Mouse (Mus musculus) naive thymus-derived CD4-positive, alpha-beta T cell, adult 2 months (primary cell): ENCODE data around the gene Wdr83.
A peak's percentile ranks its signal among the peaks of the same experiment; 100 is the strongest.
"Not testable (repeated sequence)": the region's sequence is repeated elsewhere in the genome, so short reads cannot be mapped to it uniquely, and the experiment has no call there.

Source experiments
- DNase-seq: peaks from one replicate; pipeline ENCODE4 v3.0.0-alpha.2; 2011; ENCODE audit warnings: low read depth

The Wdr83 gene

DNA sequence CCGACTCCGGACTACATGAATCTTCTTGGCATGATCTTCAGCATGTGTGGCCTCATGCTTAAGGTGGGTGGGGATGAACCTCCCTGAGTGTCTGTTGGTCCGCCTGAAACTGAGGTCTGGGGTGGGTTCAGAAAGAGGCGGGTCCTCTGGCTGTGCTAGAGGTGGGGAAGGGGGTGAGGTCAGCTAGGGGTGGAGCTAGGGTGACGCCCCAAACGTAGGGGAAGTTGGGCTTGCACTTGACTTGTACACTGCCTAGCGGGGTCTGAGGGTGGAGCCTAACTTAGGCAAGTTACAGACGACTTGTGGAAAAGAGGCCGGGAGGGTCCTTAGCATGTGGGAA is at the start of gene Wdr83:
Gene Wdr83, minus strand, starts transcription at position 91 of the 340 bp plus-strand sequence.
- DNase-seq = no peak

DNA sequence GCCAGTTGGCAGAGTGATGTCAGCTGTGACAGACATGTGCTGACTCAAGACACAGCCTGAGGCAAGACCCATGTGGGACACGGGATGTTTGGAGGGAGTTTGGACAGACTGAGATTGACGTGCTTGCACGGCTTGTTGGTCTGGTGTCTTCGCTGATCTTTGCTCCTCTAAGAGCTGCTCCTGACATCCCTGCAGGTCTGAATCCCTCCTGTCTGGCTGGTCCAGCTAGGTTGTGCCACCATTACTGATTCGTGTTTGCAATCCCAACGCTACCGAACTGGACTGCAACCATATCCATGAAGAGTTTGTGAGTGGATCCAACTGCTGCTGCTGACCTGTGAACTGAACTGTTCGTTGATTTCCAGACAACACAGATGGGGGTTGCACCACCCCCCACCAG is 42.6 kb upstream of the Wdr83 start:
- no peak for DNase-seq

DNA sequence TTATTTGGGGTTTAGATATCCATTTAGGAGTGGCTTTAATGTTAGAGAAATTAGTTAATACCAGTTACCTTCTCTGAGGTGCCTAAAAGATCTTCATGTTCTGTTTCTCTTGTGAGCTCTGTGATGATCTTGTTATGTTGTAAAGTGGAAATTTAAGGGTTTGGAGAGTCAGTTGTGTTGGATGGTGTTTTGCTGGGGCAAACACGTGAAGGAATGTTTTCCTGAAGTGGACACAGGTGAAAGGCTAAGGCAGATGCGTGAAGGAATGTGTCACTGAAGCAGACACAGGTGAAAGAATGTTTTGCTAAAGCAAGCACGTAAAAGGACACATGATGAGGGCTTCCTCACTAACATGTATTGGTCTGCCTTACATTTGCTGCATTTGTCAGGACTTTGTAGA is 41.9 kb upstream of the Wdr83 start, which contains the start of gene Zfp791:
Gene Zfp791, minus strand, starts transcription at position 101 of the 400 bp plus-strand sequence.
- DNase-seq = no peak

DNA sequence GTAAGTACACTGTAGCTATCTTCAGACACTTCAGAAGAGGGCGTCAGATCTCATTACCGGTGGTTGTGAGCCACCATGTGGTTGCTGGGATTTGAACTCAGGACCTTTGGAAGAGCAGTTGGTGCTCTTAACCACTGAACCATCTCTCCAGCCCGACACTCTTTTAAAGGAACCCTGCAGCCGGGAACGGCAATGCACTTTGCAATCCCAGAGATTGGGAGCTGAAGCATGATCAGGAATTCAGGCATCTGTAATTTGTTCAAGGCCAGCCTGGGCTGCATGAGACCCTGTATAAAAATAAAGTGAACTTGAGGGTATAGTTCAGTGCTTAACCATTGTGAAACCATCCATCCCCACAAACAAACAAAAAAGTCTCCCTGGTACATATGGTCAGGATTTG is 39.1 kb upstream of the Wdr83 start:
- not testable (repeated sequence) for DNase-seq

DNA sequence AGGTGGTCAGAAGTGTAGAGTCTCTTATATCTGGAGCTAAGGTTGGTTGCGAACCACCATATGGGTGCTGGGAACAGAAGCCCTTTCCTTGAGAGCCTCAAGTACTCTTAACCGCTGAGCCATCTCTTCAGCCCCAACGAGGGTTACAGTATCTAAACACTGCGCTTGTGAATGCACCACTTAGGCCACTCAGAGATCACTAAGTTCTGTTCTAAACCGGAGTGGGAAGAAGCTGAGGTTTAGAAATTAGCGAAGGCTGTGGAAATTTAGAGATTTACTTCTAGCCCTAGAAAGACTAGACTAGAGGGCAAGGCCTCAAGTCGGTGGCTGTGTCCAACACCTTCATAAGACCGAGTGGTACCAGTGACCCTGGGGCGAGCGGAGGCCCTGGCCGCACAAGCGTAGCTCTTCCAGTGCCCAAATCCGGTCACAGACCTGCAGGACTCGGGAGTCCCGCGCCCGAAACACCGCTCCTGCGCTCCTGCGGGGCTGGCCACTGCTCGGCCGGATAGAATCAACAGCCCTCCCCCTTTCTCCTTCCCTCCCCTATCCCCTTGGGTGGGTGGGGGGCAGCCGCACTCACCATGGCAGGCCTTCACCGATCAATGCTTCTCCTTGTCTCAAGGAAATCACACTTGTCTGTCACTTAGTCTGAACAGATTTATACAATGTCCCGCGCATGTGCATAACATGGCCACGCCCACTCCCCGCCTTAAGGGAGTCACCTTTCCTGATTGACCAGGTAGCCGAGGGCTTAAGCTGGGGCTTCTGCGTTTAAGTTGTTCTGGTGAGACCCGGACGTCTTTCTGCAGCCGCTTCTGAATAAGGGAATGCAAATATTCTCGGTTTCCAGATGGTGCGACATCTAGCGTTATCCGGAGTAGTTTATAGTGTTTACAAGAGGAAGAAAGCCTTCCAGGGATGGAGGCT is 38.2 kb upstream of the Wdr83 start:
- peak; percentile 46 for DNase-seq

DNA sequence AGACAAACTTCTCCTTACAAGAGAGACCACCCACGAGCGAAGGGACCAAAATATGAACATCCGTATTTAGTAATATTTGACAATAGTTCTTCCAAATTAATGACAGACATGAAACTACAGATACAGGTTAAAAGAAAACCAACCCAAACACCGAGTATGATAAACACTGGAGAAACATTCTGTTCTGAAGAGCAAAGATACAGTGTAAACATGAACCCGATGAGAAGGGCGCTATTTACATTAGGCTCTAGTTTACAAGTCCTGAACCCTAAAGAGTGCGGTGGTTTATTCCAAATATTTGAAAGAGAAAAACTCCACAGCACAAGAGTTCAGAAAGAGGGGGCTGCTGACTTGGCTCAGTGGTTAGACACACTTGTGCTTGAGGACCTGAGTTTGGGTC is 35.9 kb upstream of the Wdr83 start:
- no peak for DNase-seq

DNA sequence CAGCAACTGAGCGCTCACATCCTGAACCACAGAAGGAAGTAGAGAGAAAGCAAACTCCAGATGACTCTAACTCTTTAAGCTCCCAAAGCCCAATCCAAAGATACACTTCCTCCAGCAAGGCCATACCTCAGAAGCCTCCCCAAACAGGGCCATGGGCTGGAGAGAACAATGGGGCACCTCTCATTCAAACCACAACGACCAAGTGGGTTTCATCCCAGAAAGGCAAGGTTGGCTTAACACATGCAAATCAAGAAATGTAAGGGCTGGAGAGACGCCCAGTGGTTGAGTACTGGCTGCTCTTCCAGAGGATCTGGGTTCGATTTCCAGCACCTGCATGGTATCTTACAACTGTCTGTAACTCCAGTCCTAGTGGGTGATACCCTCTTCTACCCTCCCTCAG is 34.4 kb upstream of the Wdr83 start:
- DNase-seq = no peak

DNA sequence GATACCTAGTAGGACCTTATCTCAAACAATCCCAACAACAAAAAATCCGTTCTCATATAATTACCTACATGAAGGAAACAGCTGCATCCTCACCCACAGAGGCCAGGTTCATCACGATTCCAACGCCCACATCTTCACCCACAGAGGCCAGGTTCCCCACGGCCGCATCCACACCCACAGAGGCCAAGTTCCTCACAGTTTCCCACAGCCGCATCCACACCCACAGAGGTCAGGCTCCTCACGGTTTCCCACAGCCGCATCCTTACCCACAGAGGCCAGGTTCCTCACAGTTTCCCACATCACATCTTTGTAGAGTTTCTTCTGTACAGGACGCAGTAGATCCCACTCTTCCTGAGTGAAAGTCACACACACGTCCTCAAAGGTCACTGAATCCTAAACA is 32.1 kb upstream of the Wdr83 start:
- DNase-seq = no peak

DNA sequence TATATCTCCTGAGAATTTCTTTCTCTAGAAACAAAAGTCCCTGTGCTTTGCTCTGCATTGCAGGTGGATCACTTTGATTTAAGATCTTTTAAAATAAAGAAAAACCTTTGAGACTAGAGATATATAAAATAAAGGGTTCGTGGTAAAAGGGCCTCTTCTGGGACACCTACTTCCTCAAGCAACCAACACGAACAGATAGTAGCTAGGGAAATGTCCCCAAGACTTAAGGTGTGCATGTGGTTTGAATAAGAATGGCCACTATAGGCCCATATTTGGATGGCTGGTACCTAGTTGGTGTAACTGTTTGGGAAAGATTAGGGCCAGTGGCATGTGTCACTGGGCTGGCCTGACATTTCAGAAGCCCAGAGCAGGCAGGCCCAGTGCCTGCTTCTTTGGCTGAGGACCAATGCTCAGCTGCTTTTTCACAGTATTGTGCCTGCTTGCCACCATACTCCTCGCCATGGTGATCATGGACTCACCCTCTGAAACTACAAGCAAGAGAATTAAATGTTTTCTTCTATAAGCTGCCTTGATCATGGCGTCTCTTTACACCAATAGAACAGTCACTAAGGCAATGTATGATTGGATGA is 19.1 kb upstream of the Wdr83 start:
- DNase-seq = no peak

DNA sequence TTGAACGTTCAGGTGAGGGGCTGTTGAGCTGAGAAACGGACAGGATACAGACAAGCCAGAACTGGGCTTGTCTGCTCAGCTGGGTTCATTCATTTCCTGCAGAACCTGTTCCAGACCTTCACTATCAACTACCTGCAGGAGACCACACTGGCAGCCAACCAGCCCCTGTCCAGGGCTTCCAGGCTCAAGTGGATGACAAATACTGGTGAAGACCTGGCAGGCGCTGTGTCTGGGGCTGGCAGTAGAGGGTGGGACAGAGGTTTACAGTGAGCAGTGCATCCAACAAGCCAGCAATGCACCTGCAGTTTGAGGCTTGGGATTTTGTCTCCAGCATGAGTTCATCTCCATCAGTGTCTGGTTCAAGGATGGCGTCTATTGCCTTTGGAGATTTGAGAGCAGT is 15.7 kb upstream of the Wdr83 start:
- DNase-seq = no peak

DNA sequence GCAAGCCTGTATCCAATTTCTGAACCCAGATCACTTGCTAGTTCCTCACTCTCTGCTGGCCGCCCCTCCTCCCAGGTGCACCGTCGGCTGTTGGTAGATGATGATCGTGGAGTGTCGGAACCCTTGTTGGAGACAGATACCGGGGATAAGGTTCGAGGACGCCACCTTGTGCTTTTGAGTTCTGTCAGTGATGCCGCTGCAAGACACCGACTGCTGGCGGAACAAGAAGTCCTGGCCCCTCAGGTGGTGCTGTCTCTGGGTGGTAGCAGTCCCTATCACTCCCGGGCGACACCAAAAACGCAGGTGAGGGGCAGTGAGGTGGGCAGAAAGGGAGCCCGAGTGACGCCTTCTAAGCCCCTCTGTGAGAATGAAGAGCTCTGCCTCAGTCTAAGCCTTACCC is 15.1 kb upstream of the Wdr83 start:
- DNase-seq = no peak

DNA sequence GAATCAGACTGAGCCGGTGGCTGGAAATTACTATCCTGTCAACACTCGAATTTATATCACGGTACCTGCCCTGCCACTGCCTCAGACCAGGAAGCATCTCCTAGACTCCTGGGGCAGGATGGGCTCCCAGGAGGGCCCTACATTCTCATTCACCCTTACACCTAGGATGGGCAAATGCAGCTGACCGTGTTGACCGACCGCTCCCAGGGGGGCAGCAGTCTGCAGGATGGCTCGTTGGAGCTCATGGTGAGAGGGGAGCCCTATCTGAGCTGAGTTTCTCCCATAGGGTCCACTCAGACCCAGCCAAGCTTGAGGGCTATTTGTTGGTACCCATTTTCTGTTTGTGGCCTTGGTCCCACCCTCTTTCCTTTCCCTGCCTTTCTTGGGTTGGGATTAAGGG is 14.5 kb upstream of the Wdr83 start:
- DNase-seq = no peak

DNA sequence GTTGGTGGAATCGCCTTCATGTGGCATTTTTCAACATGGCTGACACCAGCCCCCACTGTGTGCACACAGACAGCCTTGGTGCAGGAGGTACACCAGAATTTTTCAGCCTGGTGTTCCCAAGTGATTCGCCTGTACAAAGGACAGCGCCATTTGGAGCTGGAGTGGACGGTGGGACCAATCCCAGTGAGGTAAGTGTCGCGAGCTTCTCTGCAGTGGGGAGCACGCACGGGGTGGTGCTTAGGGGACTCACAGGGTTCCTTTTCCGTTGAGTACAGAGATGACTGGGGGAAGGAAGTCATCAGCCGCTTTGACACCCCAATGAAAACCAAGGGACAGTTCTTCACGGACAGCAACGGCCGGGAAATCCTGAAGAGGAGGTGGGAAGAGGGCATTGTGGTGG is 13.9 kb upstream of the Wdr83 start:
- DNase-seq = no peak

DNA sequence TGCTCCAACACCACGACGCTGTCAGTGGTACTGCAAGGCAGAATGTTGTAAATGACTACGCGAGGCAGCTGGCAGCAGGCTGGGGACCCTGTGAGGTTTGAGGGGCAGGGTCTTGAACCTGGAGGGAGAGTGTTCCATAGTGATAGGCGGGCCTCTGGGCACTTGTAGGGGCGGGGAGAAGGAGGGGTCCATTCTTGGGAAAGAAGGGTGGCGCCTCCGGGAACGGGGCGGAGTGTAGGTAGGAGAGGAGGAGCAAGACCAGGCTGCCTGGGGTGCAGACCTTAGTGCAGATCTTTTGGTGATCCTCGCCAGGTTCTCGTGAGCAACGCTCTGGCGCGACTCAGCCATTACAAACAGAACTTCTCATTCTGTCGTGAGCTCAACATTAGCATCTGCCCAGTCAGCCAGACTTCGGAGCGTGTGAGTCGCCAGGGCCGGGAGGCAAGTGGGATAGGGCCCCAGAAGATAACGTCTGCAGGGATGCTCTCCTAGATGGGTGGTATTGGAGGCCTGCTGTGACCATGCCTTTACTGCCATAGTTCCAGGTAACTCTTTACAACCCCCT is 10.5 kb upstream of the Wdr83 start:
- DNase-seq = no peak

DNA sequence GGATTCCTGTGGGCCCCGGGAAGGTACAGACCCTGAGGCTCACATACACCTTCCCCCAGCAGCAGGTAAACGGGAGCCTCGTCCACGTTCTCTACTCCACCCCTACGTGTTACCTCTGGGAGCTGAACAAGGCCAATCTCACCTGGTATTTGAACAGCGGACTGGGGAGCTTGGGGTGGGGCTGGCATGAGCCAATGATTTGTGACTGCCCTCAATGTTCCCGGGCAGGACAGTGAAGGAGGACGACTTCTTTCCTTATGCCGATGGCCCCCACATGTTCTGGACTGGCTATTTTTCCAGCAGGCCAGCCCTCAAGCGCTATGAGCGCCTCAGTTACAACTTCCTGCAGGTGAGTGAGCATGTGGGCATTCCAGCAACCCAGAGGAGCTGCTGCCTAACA is 9.8 kb upstream of the Wdr83 start:
- no peak for DNase-seq

DNA sequence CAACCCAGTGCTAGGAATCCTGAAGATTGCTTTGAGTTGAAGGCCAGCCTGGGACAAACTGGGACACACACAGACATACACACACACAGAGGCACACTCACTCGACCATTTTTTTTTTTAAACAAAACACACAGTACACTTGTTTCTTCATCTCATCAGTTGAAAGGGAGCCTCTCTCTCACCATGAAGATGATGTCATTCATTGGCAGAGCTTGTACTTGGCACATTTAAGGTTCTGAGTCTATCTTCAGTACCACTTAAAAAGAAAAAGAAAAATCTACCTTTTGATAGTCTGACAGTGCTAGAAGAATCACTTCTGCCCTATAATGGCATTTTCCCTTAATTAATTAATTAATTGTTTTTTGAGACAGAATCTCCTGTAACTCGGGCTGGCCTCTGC is 7.7 kb upstream of the Wdr83 start:
- DNase-seq = no peak

DNA sequence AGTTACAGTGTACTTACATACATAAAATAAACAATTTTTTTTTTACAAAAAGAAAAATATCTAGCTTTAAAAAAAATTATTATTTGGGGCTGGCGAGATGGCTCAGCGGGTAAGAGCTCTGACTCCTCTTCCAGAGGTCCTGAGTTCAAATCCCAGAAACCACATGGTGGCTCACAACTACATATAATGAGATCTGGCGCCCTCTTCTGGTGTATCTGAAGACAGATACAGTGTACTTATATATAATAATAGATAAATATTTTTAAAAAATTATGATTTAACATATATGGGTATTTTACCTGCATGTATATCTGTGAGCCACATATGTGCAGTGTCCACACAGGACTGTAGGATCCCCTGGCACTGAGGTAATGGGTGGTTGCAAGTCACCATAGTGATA is 5.1 kb upstream of the Wdr83 start:
- peak; percentile 62 for DNase-seq

DNA sequence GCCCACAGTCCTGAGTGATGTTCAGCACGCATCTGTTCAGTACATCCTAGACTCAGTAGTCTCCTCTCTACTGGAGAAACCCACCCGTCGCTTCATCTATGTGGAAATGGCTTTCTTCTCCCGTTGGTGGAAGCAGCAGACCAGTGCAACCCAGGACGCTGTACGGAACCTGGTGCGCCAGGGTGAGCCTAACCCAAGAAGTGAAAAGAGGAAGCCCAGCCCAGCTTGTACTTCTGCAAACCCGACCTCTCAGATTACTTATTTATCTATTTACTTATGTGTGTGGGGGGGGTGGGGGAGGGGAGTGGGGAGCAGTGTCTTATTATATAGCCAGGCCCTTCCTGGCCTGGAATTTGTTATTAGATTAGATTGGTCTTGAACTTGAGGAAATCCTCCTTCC is 3.5 kb upstream of the Wdr83 start:
- DNase-seq = no peak

DNA sequence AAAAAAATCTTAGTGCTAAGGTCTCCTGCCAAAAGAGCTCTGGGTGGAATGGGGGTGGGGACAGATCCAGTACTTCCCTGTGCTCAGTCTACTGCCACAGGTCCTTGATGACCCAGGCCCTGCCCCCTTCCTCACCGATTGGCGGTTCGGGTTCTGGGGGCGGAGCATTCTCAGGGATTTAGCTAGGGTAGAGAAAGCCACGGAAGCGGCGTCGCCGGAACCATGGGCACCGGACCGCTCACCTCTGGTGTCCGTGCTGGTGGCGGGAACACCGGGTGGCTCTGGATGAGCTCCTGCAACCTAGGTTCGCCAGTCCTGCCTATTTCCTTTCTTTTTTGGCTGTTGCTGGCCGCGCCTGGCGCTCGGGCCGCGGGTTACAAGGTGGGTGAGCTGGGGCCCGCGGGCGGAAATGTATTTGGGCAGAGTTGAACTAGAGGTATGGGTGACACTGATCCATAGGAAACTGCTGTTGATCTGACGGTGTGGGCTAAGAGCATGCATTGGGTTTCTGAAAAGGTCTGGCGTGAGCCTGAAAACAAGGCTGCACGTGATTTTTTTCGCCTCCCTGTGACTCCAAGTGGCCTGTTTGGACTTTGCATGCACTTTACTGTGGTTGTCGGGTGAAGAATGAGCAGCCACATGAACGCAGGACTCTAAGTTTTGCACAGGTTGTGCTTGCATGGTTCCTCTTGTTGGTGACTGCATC is 2.2 kb upstream of the Wdr83 start, which contains the start of gene Man2b1:
Gene Man2b1, plus strand, starts transcription at position 163 of the 706 bp plus-strand sequence.
- peak; percentile 90 for DNase-seq

DNA sequence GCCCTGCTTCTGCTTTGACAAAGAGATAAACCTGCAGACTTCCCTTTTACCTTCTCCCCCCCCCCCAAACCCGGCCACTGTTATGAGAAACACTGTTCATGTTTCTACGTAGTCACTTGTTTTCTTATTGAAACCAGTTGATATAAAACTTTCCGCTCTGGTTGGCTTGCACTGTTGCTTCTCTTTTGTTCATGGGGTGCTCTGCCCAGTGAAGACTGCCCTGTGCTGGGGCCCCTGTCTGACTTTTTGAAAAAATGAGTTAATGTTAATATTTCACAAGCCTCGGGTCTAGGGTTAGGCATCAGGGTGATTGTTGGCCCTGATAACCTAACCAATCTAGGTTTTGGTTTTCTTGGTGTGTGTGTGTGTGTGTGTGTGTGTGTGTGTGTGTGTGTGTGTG is 1.1 kb upstream of the Wdr83 start:
- not testable (repeated sequence) for DNase-seq

DNA sequence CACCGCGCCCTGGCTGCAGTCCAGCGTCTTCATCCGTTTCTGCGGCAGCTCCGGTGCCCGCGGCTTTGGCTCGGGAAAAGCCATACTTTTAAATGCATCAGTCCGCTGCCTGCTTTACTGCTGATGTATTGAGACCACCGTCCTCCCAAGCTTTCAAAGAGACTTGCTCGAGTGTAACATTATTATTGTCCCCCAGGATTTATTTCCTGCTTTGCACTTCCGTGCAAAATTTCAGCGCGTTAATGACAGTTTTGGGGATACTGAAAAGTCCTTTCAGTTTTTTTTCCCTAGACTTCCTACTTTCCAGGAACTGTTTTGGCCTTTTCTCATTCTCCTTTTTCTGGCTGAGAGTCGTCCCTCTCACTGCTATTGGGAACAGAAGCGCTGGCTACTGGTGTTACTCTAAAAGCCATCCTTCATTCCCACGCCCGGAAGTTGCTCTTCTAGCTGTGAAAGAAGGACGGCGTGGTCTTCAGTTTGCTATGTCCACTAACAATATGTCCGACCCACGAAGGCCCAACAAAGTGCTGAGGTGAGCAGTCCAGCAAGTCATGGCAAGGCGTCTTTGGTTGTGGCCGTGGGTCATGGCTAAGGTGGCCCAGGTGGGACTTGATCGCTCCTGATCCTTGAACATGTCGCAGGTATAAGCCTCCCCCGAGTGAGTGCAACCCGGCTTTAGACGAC is 432 bp downstream of the Wdr83 start, which contains the start of gene Wdr83os:
Gene Wdr83os, plus strand, starts transcription at position 209 of the 684 bp plus-strand sequence.
- peak; percentile 88 for DNase-seq

DNA sequence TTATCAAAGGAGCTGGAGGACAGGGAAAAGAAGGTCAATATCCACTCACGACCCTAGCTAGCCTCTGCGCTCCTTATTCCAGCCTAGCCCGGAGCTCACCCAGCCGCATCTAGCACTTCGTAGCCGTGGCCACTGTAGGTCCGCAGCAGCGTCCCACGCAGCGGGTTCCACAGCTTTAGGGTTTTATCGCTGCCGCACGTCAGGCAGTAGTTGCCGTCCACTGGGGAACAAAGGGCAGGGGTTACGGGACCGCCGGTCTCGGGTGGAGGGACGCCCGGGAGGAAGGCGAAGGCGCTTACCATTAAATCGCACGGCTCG is 933 bp downstream of the Wdr83 start:
- DNase-seq = no peak
